Mouse (Mus musculus) MEL (cell line): ENCODE data around the gene Magea8.
"Not testable (repeated sequence)": the region's sequence is repeated elsewhere in the genome, so short reads cannot be mapped to it uniquely, and the experiment has no call there.

Source experiments
- CHD2 ChIP-seq: IDR thresholded peaks from 2 replicates; pipeline ENCODE4 v1.6.1; 2011; ENCODE audit warnings: low read length, improper control_type of control experiment
- CTCF ChIP-seq, 3 experiments: IDR thresholded peaks in 2 of 3; conservative IDR thresholded peaks in 1 of 3; 2 replicates each; pipeline ENCODE4 v1.5.1; 2011 to 2012; ENCODE audit warnings: low read length in 3 of 3, low read depth in 2 of 3, mild to moderate bottlenecking in 2 of 3, improper control_type of control experiment in 1 of 3, inconsistent platforms in 1 of 3, mixed read lengths in 1 of 3, moderate library complexity in 1 of 3; ENCODE audit not compliant: control insufficient read depth in 1 of 3, insufficient read depth in 1 of 3, poor library complexity in 1 of 3, severe bottlenecking in 1 of 3
- MXI1 ChIP-seq: IDR thresholded peaks from 2 replicates; pipeline ENCODE4 v1.6.1; 2011; ENCODE audit warnings: mild to moderate bottlenecking, low read depth, low read length, improper control_type of control experiment
- POLR2A ChIP-seq, 2 experiments: IDR thresholded peaks; 2 replicates each; pipeline ENCODE4 v1.6.1; 2011 to 2012; ENCODE audit warnings: low read length in 2 of 2, mild to moderate bottlenecking in 2 of 2, control low read depth in 1 of 2, improper control_type of control experiment in 1 of 2, low read depth in 1 of 2, moderate library complexity in 1 of 2; ENCODE audit not compliant: control insufficient read depth in 1 of 2, insufficient read depth in 1 of 2, poor library complexity in 1 of 2
- POLR2AphosphoS5 ChIP-seq: IDR thresholded peaks from 2 replicates; pipeline ENCODE4 v1.6.1; 2012; ENCODE audit warnings: low read depth, borderline replicate concordance, mild to moderate bottlenecking, inconsistent platforms, low read length, moderate library complexity, mixed read lengths
- SMC3 ChIP-seq: IDR thresholded peaks from 2 replicates; pipeline ENCODE4 v1.6.1; 2011; ENCODE audit warnings: low read depth, low read length, improper control_type of control experiment
- ZNF384 ChIP-seq: IDR thresholded peaks from 2 replicates; pipeline ENCODE4 v1.6.1; 2012; ENCODE audit warnings: low read depth, mild to moderate bottlenecking, inconsistent platforms, low read length, improper control_type of control experiment

- not testable (repeated sequence) for TF ChIP-seq CTCF (IDR thresholded peaks at IDR 0.05 in 2 of 3, conservative IDR thresholded peaks at IDR 0.05 in 1 of 3; ENCODE audit: control insufficient read depth in 1 of 3, insufficient read depth in 1 of 3, low read depth in 2 of 3, low read length in 3 of 3, poor library complexity in 1 of 3, severe bottlenecking in 1 of 3); SMC3; POLR2A (IDR thresholded peaks at IDR 0.05; ENCODE audit: control insufficient read depth in 1 of 2, insufficient read depth in 1 of 2, low read depth in 1 of 2, low read length in 2 of 2, poor library complexity in 1 of 2); MXI1; POLR2AphosphoS5; CHD2; ZNF384
These were observed 59.8 kb downstream of the Magea8 start, which contains the start of gene Magea6 for GRCm38 (mm10) chrX:154935887-154936286.
